Mouse (Mus musculus) large intestine, adult 2 months (tissue): ENCODE data around the gene Syne2. TPM values are rescaled to one million over a fixed set of nuclear protein-coding genes. Genes with fewer than 3 reads are reported as not detected.

Source experiments
- DNase-seq: peaks from one replicate; pipeline ENCODE4 v3.0.0-alpha.2; 2012; ENCODE audit warnings: low read depth, low spot score
- WGBS: fragments of 180-500 bp; shearing (Covaris S2); methylation state at CpG from one replicate; pipeline ENCODE4 v1.1.7; 2018; 5-methylcytosine and 5-hydroxymethylcytosine counted together
- polyA plus RNA-seq: library from polyadenylated mRNA; depleted of rRNA; stranded (reverse); fragments of >200 nt; gene quantifications from 2 replicates; pipeline ENCODE4 v1.2.3, GENCODE M21; 2012

Gene Syne2
- polyA plus RNA-seq, 1 experiment: 22.3 TPM

GRCm38 (mm10) chr12:75826699-75827353, 8.9 kb downstream of the Syne2 start:
- DNase-seq: no peak
- 20% methylated on average over 10 of the region's 10 CpGs for WGBS

GRCm38 (mm10) chr12:75827751-75828150, 9.8 kb downstream of the Syne2 start:
- 19% methylated on average over 15 of the region's 15 CpGs for WGBS
- DNase-seq: no peak

- WGBS: 66% methylated on average over 5 of the region's 5 CpGs
- no peak for DNase-seq
These were observed 11.7 kb downstream of the Syne2 start for GRCm38 (mm10) chr12:75829616-75830015.

GRCm38 (mm10) chr12:75833149-75833959, 15.4 kb downstream of the Syne2 start:
- 24% methylated on average over 12 of the region's 12 CpGs for WGBS
- peak; percentile 66 for DNase-seq

- 34% methylated on average over 14 of the region's 14 CpGs for WGBS
- no peak for DNase-seq
These were observed 16.2 kb downstream of the Syne2 start for GRCm38 (mm10) chr12:75833960-75834729.

GRCm38 (mm10) chr12:75836524-75836962, 18.6 kb downstream of the Syne2 start:
- WGBS: 50% methylated on average over 11 of the region's 11 CpGs
- DNase-seq: no peak

GRCm38 (mm10) chr12:75837462-75837861, 19.5 kb downstream of the Syne2 start:
- no peak for DNase-seq
- 92% methylated on average over 4 of the region's 4 CpGs for WGBS

GRCm38 (mm10) chr12:75839083-75839736, 21.3 kb downstream of the Syne2 start:
- 39% methylated on average over 11 of the region's 11 CpGs for WGBS
- no peak for DNase-seq

- DNase-seq: no peak
- WGBS: 85% methylated on average over 7 of the region's 7 CpGs
These were observed 23.2 kb downstream of the Syne2 start for GRCm38 (mm10) chr12:75841183-75841582.

GRCm38 (mm10) chr12:75844311-75844710, 26.4 kb downstream of the Syne2 start:
- 70% methylated on average over 4 of the region's 4 CpGs for WGBS

GRCm38 (mm10) chr12:75845070-75845469, 27.1 kb downstream of the Syne2 start:
- WGBS: 58% methylated on average over 9 of the region's 9 CpGs
- no peak for DNase-seq

More at GRCm38 (mm10) chr12:75844311-75844710, 26.4 kb downstream of the Syne2 start:
- DNase-seq: no peak

- no peak for DNase-seq
- whole genome bisulfite sequencing: 87% methylated on average over 12 of the region's 12 CpGs
These were observed 28.6 kb downstream of the Syne2 start for GRCm38 (mm10) chr12:75846513-75846912.

- no peak for DNase-seq
- 75% methylated on average over 3 of the region's 3 CpGs for WGBS
These were observed 32.3 kb downstream of the Syne2 start for GRCm38 (mm10) chr12:75850205-75850604.

- 73% methylated on average over 8 of the region's 8 CpGs for WGBS
- DNase-seq: no peak
These were observed 33.5 kb downstream of the Syne2 start for GRCm38 (mm10) chr12:75851481-75851880.

GRCm38 (mm10) chr12:75852384-75852783, 34.5 kb downstream of the Syne2 start:
- WGBS: 38% methylated on average over 6 of the region's 6 CpGs
- DNase-seq: no peak

- DNase-seq: peak; percentile 51
- WGBS: 6% methylated on average over 8 of the region's 8 CpGs
These were observed 35.6 kb downstream of the Syne2 start for GRCm38 (mm10) chr12:75853559-75853958.

- 58% methylated on average over 7 of the region's 7 CpGs for WGBS
These were observed 37.1 kb downstream of the Syne2 start for GRCm38 (mm10) chr12:75855051-75855453.

GRCm38 (mm10) chr12:75855621-75856020, 37.7 kb downstream of the Syne2 start:
- DNase-seq: no peak
- WGBS: 87% methylated on average over 9 of the region's 9 CpGs

More at GRCm38 (mm10) chr12:75855051-75855453, 37.1 kb downstream of the Syne2 start:
- no peak for DNase-seq

GRCm38 (mm10) chr12:75856096-75856868, 38.3 kb downstream of the Syne2 start:
- WGBS: 45% methylated on average over 14 of the region's 14 CpGs

More at GRCm38 (mm10) chr12:75856096-75856868, 38.3 kb downstream of the Syne2 start:
- no peak for DNase-seq
